In the genomic region with DNA sequence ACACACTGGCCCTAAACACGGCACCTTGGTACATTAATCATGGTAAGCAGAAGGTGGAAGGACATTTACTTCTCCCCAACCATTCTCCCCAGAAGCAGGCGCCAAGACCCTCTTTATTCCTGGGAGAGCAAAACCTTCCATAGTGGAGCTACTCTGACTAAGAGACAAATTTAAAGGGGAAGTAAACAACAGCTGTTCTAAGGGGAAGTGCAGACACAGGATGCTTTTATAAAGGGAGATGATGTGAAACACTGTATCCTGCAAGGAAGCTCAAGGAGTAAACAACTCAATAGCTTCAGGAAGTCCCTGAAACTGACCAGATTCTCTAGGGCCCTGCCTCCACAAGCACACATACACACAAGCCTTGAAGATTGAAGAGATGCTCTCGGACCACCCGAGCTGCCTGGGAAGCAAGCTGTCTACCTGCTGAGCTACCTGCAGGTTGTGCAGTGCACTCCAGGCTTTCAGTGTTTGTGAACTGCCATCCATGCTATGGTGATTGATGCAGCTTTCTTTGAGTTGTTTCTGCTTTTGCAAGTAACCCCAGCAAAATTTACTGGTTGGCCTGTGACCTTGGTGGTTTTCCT, we compare ENCODE assay signal across 23 mouse cellular contexts. TPM values are rescaled to one million over a fixed set of nuclear protein-coding genes. Genes with fewer than 3 reads are reported as not detected.
"Had no signal": no experiment of that assay in that cellular context is flagged by ENCODE, and none has a peak within 500 bp of the region (broad histone marks: within the 10 kb centered on the region; RNA-seq: fewer than 3 reads in every experiment).

No protein-coding gene starts in this region.

- ATAC-seq: midbrain, embryonic 15.5 days had no signal

- DNase-seq: kidney, adult 18-20 months; kidney, adult 9 months; kidney, postnatal 14 days; kidney, postnatal 4 days; liver, embryonic 13.5 days; lung, adult 2 months; lung, postnatal 14 days; lung, postnatal 4 days; retina, postnatal 1 day; right cerebral cortex, postnatal 25 days; spleen, adult 18-20 months; thymus, postnatal 36 days had no signal

RNA-seq across cellular contexts. Expression of a gene that starts 28.7 kb away (rescaled TPM):
- total RNA-seq: layer of hippocampus, adult 18-20 months; layer of hippocampus, postnatal 25 days; left cerebral cortex, adult 18-20 months; left cerebral cortex, postnatal 10 days; left cerebral cortex, postnatal 36 days; liver, adult 2 months; megakaryocyte progenitor cell, adult 5-6 weeks; megakaryocyte-erythroid progenitor cell, adult 5-6 weeks; monocyte, adult 5-6 weeks; neutrophil, adult 5-6 weeks had no signal

RNA-seq across cellular contexts. Expression of a gene that starts 44.2 kb away (rescaled TPM):
- total RNA-seq: megakaryocyte progenitor cell, adult 5-6 weeks; megakaryocyte-erythroid progenitor cell, adult 5-6 weeks; monocyte, adult 5-6 weeks; neutrophil, adult 5-6 weeks had no signal
